Mouse (Mus musculus): Measurements from ENCODE around the gene Lcmt2.

Lcmt2 gene

DNA sequence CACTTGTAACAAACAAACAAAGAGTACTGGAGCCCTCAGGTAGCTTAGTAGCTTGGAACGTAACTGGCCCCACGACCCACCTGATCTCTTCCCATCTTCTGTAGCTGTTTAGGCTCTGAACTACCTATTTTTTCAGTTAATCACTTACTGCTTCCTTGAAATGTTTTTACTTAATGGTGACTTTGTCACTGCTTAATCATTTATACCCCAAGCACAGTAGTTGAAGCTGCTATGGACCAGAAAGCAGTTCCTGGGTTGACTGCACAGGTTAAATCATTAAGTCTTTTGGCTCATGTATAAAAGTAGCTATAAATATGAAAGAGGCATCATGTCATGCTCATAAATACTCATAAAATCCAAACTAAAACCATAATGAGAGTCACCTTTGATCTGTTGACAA lies 25.0 kb downstream of the Lcmt2 start:
- no peak for DNase-seq

DNA sequence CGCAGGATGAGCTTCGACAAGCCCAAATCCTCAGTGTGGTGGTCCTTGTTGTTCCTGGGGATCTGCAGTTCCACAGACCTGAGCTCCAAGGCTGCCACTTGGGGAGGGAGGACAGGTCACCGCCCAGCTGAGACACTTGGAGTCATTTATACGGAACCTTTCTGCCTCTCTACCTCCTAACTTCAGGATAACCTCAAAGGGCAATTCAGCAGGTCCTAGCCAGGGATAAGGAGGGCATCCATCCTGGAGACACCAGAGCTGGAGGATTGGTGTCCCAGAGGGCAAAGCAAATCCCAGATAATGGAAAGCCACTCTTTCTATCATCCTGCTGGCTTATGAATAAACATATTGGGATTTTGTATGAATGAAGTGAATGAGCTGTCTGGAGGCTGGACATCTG lies 30.8 kb downstream of the Lcmt2 start, which contains the start of gene Tgm7:
TSS of gene Tgm7 (minus strand) at position 101 of the 400 bp plus-strand sequence.
- DNase-seq, result no peak

DNA sequence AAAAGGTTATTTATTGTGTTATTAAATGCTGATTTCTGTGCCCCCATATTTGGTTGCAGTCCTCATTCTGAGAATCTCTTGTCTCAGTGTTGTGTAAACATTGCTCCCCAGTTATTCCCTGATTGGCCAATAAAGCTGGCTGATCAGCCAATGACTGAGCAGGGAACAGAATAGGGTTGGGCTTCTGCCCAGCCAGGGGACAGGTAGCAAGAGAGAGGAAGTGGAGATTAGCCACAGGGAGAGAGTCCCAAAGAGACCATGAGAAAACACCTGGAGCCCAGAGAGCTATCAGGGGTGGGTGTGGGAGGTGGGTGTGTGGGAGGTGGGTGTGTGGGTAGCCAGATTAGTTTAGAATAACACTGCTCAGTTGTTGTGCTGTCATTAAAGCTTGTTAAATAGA lies 34.5 kb downstream of the Lcmt2 start:
- DNase-seq, result no peak

DNA sequence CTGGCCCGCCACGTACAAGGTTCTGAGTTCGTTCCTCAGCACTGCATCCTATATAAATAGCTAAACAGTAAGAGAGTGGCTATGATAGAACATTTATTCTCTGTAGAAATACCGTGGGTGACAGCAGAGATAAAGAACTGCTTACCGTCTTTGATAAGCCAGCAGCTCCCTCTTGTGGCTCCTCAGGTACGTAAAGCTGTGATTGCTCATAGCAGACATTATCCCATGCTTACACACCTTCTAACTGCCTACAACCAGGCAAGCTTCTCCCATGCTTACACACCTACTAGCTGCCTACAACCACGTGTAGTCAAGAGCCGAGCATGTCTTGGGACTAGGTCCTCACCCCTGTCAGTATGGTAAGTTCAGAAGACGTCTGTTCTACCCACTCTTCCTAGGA lies 38.4 kb downstream of the Lcmt2 start:
- DNase-seq, result peak; percentile 50 to 51

DNA sequence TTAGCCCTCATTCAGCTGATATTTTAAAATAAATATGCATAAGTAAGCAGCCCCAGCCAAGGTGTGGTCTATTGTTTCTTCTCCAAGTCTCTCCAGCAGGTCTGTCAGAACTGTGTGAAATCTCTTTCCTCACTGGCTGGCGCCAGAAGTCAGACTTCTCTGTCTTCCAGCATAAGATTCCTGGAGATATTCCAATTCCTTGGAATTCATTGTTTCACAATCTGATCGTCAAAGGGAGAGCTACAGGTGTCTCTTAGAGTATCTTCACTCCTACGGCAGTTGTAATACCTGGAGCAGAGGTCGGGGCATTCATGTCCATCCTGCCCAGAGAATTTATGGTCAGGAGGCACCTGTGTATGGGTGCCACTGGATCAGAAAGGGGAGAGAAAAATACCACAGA lies 50.7 kb downstream of the Lcmt2 start:
- DNase-seq, result no peak

DNA sequence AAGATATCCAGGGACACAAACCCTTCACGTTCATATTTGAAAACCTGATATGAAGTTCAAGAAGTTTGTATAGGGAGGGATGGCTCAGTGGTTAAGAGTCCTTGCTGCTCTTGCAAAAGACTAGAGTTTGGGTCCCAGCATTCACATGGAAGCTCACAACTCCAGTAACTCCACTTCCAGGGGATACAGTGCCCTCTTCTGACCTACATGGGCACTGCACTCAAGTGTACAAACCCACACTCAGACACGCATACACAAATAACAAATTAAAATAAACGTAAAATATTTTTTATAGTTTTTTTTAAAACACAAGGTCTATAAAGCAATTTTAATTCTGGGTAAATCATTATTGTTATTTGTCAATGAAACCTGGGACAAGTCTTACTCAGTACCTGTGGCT lies 51.9 kb downstream of the Lcmt2 start:
- no peak for DNase-seq

DNA sequence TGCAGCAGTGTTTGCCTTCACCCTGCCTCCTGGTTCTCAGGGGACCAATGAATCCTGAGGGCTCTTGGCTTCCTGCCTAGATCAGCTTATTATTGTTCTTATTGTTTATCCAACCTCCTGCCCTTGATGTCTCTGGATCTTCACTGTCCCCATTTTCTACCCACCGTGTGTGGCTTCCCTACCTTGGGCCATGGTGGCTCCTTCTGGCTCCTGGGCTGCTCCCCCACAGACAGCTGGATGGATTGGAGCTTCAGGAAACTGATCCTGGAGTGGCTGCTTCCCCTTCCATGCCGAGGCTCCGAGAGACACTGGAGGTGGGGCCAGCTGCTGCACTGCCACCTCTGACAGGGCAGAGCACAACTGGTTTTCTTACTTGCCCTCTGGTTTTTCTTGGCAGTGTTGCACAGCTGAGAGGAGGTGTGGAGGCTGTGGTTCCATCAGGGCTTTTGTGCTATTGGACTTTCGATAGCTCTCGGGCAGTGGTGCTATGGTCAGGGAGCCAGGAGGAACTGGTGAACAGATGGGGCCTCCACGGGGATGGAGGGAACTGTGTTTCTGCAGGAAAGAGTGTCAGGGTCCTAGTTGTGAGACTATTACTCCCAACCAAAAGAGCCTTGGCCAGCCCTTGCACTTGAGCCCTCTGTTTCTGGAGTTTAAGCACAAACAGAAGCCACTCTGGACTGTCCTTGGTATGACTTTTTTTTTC lies 54.8 kb downstream of the Lcmt2 start, which contains the start of gene Tgm5:
TSS of gene Tgm5 (minus strand) at position 362 of the 706 bp plus-strand sequence.
- DNase-seq, result no peak

DNA sequence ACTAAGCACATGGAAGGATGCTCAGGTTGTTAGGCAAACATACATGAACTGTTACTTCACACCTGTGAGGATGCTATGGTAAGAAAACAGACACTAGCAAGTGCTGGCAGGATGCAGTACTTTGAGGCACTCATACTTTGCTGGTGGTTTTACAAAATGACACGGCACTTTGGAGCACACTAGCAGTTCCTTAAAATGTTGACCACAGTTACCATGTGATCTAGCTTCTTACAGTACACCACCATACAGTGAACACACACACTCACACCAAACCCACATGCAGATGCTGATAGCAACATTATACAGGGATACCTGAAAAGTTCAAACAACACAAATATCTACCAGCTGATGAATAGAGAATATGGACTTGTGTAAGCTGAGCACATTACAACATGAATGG lies 57.8 kb downstream of the Lcmt2 start:
- DNase-seq, result no peak

Measured in B cell, adult 2 months (primary cell).